Mouse (Mus musculus): ENCODE results near the gene Pde1a.
A peak's percentile ranks its signal among the peaks of the same experiment; 100 is the strongest.

The Pde1a gene

DNA sequence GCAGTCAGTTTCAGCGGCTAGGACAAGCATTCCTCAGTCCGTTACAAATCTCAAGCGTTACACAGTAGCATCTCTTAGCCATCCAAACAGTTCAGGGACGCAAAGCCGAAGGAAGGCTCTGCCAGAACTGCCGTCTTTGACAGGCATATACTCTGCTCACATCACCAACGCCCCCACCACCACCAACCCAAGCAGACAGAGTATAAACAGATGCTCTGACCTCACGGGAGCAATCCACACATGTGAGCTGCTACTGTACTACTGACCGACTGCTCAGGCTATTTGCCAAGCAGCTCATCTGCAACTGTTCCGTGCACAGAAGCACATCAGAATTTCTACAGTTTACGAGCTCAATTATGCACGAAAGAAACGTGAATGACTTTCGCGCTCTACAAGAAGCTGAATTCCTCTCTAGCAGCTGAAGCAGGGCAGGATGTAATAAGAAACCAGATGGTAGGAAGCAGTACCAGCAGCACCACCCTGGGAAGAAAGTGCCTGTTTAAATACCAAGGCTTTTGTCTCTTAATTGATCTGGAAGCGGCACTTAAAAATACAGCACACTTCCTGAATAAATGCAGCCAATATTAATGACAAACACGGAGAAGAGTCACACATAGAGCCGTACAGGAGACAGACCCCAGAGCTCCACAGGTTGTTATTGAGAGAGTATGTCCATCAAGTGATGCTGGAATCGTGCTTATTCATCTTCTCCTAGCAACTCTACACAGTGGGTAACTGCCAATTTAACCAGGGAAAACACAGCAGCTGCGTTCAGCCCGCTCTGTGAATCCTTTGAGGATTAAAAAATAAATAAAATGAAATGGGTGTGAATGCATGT lies at the start of gene Pde1a:
Gene Pde1a, minus strand, starts transcription at position 598 of the 838 bp plus-strand sequence.
- DNase-seq (ENCODE audit: low read depth, low spot score) = peak; percentile 69

GRCm38 (mm10) chr2:80178608-80179280 lies 49.5 kb upstream of the Pde1a start:
- no peak for DNase-seq (ENCODE audit: low read depth, low spot score)

GRCm38 (mm10) chr2:80178154-80178553 lies 48.9 kb upstream of the Pde1a start:
- no peak for DNase-seq (ENCODE audit: low read depth, low spot score)

DNA sequence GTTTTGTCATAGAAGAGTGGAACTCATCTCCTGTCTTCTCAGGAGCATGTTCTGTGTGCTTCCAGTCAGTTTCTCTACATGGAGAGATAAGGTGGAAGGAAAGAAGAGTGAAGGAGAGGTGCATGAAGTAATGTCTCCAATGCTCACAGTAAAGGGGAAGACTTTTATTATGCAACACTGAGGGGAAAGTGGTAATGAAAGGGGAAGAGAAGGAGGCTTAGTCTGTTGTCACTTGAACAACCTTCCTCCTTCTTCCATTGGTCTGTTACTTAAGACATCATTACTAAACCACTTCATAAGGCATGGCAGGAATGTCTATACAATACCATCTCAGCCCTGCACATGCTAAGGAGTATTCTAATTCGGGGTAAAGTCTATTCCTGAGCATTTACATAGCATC lies 38.8 kb upstream of the Pde1a start:
- no peak for DNase-seq (ENCODE audit: low read depth, low spot score)

GRCm38 (mm10) chr2:80158784-80159183 lies 29.5 kb upstream of the Pde1a start:
- DNase-seq (ENCODE audit: low read depth, low spot score) = no peak

DNA sequence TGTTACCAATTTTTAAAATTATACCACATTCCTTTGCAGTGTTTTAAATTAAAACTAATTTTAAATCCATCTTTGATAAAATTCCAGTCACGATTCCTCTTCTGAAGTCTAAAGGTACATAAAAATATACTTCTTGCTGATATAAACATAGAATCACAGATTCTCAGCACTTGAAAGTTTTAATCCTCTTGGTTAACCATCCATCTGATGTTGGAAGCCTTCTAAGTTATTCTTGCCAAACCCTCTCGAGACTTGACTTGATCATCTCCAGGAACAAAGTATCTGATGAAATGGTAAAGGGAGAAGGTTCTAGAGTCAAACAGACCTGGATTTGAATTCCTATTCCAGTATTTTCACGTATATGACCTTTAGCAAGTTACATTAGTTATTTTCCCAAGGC lies 28.9 kb upstream of the Pde1a start:
- DNase-seq (ENCODE audit: low read depth, low spot score) = peak; percentile 47

DNA sequence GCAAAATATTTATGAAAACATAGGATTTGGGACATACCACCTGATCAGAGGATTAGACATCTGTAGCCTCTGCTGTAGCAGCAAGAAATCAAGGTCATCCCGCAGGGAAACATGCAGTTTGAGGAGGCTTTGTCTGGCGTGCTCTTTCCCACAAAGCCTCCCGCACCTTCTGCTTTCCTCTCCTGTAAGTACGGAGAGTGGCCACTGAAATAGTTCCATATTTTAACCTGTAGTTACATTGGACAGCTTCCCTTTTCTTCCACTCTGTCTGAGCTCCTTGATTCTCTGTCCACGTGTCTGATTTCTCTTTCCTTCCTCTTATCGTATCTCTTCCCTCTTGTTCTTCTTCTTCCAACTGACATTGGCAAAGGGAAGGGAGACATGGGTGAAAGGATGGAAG lies 20.8 kb upstream of the Pde1a start:
- DNase-seq (ENCODE audit: low read depth, low spot score) = peak; percentile 23

GRCm38 (mm10) chr2:80149332-80149731 lies 20.1 kb upstream of the Pde1a start:
- peak; percentile 78 for DNase-seq (ENCODE audit: low read depth, low spot score)

DNA sequence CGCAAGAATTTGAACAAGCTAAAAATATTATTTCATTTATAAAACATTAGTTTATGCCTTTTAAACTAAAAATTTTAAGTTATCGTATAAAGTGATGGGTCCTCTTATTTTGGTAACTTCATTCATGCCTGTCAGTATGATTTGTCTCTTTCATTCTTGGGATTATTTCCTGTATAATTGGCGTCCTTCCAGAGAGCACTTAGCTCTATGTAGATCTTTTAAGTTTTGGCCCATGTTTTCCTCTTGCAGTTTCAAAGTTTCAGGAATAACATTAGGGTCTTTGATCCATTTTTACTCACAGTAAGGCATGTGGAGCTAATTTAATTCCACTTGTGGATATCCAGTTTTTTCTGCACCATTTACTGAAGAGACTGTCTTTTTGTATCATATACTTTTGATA lies 5.8 kb upstream of the Pde1a start:
- DNase-seq (ENCODE audit: low read depth, low spot score) = no peak

GRCm38 (mm10) chr2:80132677-80133076 lies 3.4 kb upstream of the Pde1a start:
- DNase-seq (ENCODE audit: low read depth, low spot score) = no peak

- peak; percentile 52 for DNase-seq (ENCODE audit: low read depth, low spot score)
Measured at GRCm38 (mm10) chr2:80126663-80127062, 2.6 kb downstream of the Pde1a start.

- no peak for DNase-seq (ENCODE audit: low read depth, low spot score)
Measured at GRCm38 (mm10) chr2:80086891-80087290, 42.4 kb downstream of the Pde1a start.

GRCm38 (mm10) chr2:80080090-80080821 lies 49.0 kb downstream of the Pde1a start:
- no peak for DNase-seq (ENCODE audit: low read depth, low spot score)

DNA sequence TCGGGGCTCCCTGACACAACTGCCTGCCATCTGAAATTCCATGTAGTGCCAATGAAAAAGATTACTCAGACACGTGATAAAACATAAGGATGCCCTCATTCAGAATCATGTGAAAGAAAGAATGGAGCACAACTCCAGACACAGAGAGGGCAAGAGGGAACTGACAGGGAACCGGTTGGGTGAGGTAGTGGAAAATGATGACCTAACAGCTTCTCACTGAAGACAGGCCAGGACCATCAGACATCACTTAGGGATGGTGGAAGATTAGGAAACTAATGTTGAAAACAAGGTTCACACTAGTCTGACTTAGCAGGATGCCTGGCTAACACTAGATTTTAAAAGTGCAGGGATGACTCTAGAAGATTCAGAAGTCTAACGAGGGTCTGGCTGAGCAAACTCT lies 49.6 kb downstream of the Pde1a start:
- no peak for DNase-seq (ENCODE audit: low read depth, low spot score)

DNA sequence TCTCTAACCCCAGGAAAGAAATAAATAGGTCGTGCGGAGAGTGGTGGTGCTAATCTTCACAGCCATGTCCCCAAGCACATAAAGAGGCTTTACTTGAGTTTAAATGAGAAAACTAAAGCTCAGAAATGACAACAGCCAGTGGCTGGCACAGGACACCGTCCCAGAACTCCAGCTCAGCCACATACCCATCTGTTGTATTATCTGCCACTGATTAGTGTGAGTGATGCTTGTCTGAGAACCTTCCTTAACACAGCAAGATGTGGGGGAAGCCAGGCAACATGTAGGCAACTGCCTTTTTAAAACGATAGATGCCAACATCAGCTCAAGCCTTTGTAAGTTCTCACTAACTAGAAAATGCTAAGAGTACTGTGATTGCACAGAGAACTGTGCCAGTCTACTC lies 52.9 kb downstream of the Pde1a start:
- DNase-seq (ENCODE audit: low read depth, low spot score) = peak; percentile 43

DNA sequence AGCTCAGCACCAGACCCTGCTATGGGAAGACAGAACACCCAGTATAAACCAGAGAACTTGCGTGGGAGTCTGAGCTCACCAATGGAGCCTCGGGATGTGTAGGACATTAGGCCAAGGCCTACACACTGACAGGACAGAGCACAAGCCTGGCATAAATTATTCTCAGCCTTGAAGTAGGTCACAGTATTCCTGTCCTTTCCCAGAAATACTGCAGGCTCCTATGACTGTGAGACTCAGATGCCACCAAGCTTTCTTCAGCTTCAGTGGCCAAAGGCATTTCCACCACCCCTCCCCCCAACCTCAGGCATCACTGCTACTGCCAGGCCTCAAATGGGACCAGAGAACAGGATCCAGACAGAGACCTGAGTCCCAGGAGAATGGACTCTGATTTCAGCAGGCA lies 54.7 kb downstream of the Pde1a start:
- DNase-seq (ENCODE audit: low read depth, low spot score) = peak; percentile 55

GRCm38 (mm10) chr2:80074046-80074445 lies 55.2 kb downstream of the Pde1a start:
- DNase-seq (ENCODE audit: low read depth, low spot score) = peak; percentile 47

GRCm38 (mm10) chr2:80073426-80073825 lies 55.8 kb downstream of the Pde1a start:
- peak; percentile 35 for DNase-seq (ENCODE audit: low read depth, low spot score)

DNA sequence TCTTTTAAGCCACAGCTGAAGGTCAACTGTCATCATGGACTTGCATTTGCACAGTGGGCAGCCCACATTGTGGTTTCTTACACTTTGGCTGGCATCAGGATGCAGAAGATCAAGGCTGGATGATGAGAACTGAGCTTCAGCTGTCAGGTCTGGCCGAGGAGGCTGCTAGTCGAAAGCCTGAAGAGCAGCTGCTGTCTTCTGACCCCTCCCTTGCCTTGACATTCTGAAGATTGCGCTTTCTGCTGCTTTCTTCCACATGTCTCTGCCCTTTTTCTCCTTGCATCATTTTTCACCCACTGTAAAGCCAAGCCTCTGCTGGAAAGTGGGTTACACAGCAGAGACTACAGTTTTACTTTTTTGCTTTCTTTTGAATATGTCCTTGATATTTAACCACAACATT lies 59.5 kb downstream of the Pde1a start:
- DNase-seq (ENCODE audit: low read depth, low spot score) = peak; percentile 29

- DNase-seq (ENCODE audit: low read depth, low spot score) = peak; percentile 56
Measured at GRCm38 (mm10) chr2:80066449-80066848, 62.8 kb downstream of the Pde1a start.

GRCm38 (mm10) chr2:80056062-80056461 lies 73.2 kb downstream of the Pde1a start:
- DNase-seq (ENCODE audit: low read depth, low spot score) = no peak

DNA sequence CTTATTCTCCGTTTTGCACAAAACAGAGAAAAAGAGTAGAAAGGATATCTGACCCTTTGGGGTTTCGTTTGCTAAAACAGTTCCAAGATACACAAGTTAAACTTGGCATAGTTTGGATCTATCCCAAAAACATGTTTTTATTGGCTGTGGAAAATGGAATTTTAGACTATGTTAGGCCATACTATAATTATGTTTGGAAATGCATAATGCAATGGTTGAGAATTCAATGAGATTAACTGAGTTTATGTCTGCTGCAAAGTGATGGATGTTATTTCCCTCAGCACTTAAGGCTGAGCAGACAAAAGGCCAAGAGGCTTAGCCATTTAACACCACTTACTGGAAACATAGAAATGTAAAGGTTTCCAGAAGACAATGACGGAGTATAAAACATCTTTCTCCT lies 75.2 kb downstream of the Pde1a start:
- DNase-seq (ENCODE audit: low read depth, low spot score) = no peak

All from brain, adult 2 months (tissue).